Mouse (Mus musculus) MEL (cell line): ENCODE measurements at regions not wholly inside any gene's neighbourhood (a gene's known extent, or its start where the extent isn't known, plus 50 kb on each side); places are given as distances from the start of the nearest gene placed in this dataset.

Experiments used
- CTCF ChIP-seq, 3 experiments: IDR thresholded peaks in 2 of 3; conservative IDR thresholded peaks in 1 of 3; 2 replicates each; pipeline ENCODE4 v1.5.1; 2011 to 2012; ENCODE audit warnings: low read length in 3 of 3, low read depth in 2 of 3, mild to moderate bottlenecking in 2 of 3, improper control_type of control experiment in 1 of 3, inconsistent platforms in 1 of 3, mixed read lengths in 1 of 3, moderate library complexity in 1 of 3; ENCODE audit not compliant: control insufficient read depth in 1 of 3, insufficient read depth in 1 of 3, poor library complexity in 1 of 3, severe bottlenecking in 1 of 3
- E2F4 ChIP-seq: IDR thresholded peaks from 2 replicates; pipeline ENCODE4 v1.6.1; 2011; ENCODE audit warnings: low read depth, low read length, improper control_type of control experiment, borderline replicate concordance
- EP300 ChIP-seq, 2 experiments: IDR thresholded peaks; 2 replicates each; pipeline ENCODE4 v1.6.1; 2011; ENCODE audit warnings: improper control_type of control experiment in 2 of 2, low read length in 2 of 2, low read depth in 1 of 2, mild to moderate bottlenecking in 1 of 2
- GATA1 ChIP-seq: IDR thresholded peaks from 2 replicates; pipeline ENCODE4 v1.6.1; 2011; ENCODE audit warnings: low read depth, low read length, improper control_type of control experiment
- MAFK ChIP-seq: IDR thresholded peaks from 2 replicates; pipeline ENCODE4 v1.6.1; 2011; ENCODE audit warnings: low read depth, mild to moderate bottlenecking, low read length, improper control_type of control experiment, borderline replicate concordance
- MAX ChIP-seq: IDR thresholded peaks from 2 replicates; pipeline ENCODE4 v1.6.1; 2011; ENCODE audit warnings: low read length, improper control_type of control experiment
- MAZ ChIP-seq: IDR thresholded peaks from 2 replicates; pipeline ENCODE4 v1.6.1; 2012; ENCODE audit warnings: low read depth, mild to moderate bottlenecking, inconsistent platforms, low read length, improper control_type of control experiment
- MYC ChIP-seq: IDR thresholded peaks from 2 replicates; pipeline ENCODE4 v1.6.1; 2011; ENCODE audit warnings: low read depth, mild to moderate bottlenecking, low read length, improper control_type of control experiment, moderate library complexity
- POLR2A ChIP-seq, 2 experiments: IDR thresholded peaks; 2 replicates each; pipeline ENCODE4 v1.6.1; 2011 to 2012; ENCODE audit warnings: low read length in 2 of 2, mild to moderate bottlenecking in 2 of 2, control low read depth in 1 of 2, improper control_type of control experiment in 1 of 2, low read depth in 1 of 2, moderate library complexity in 1 of 2; ENCODE audit not compliant: control insufficient read depth in 1 of 2, insufficient read depth in 1 of 2, poor library complexity in 1 of 2
- POLR2AphosphoS5 ChIP-seq: IDR thresholded peaks from 2 replicates; pipeline ENCODE4 v1.6.1; 2012; ENCODE audit warnings: low read depth, borderline replicate concordance, mild to moderate bottlenecking, inconsistent platforms, low read length, moderate library complexity, mixed read lengths
- RCOR1 ChIP-seq: IDR thresholded peaks from 2 replicates; pipeline ENCODE4 v1.6.1; 2012; ENCODE audit warnings: low read depth, mild to moderate bottlenecking, inconsistent platforms, low read length, improper control_type of control experiment
- SIN3A ChIP-seq: IDR thresholded peaks from 2 replicates; pipeline ENCODE4 v1.6.1; 2012; ENCODE audit warnings: low read length, improper control_type of control experiment, inconsistent platforms
- SMC3 ChIP-seq: IDR thresholded peaks from 2 replicates; pipeline ENCODE4 v1.6.1; 2011; ENCODE audit warnings: low read depth, low read length, improper control_type of control experiment
- ZNF384 ChIP-seq: IDR thresholded peaks from 2 replicates; pipeline ENCODE4 v1.6.1; 2012; ENCODE audit warnings: low read depth, mild to moderate bottlenecking, inconsistent platforms, low read length, improper control_type of control experiment

DNA sequence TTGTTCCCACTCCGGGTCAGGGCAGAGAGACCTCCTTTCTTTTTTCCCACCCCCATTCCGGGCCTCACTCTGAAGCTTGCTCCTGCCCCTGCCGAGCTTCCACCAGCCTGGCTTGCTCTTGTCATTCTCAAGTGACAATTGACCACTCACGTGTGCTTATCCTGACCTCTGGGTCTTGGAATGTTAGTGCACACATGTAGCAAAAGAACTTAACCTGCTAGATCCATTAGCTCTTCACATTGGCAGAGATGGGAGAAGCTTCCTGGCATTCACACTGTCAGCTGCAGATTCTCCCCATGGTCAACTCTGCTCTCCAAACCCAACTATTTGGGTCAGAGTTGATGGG, 199.6 kb downstream of the Ets1 start:
- TF ChIP-seq MYC (no peak), EP300 (IDR thresholded peaks at IDR 0.05; ENCODE audit: low read depth in 1 of 2, low read length in 2 of 2) (no peak), POLR2A (IDR thresholded peaks at IDR 0.05; ENCODE audit: control insufficient read depth in 1 of 2, insufficient read depth in 1 of 2, low read depth in 1 of 2, low read length in 2 of 2, poor library complexity in 1 of 2) (no peak), CTCF (IDR thresholded peaks at IDR 0.05 in 2 of 3, conservative IDR thresholded peaks at IDR 0.05 in 1 of 3; ENCODE audit: control insufficient read depth in 1 of 3, insufficient read depth in 1 of 3, low read depth in 2 of 3, low read length in 3 of 3, poor library complexity in 1 of 3, severe bottlenecking in 1 of 3) (no peak), MAFK (no peak), ZNF384 (no peak), MAZ (no peak), MAX (no peak), E2F4 (no peak), POLR2AphosphoS5 (no peak), RCOR1 (no peak), SMC3 (no peak), GATA1 (no peak), SIN3A (no peak)
